Mouse (Mus musculus): ENCODE results near the gene Mup22.
"Not testable (repeated sequence)": the region's sequence is repeated elsewhere in the genome, so short reads cannot be mapped to it uniquely, and the experiment has no call there.

The Mup22 gene

DNA sequence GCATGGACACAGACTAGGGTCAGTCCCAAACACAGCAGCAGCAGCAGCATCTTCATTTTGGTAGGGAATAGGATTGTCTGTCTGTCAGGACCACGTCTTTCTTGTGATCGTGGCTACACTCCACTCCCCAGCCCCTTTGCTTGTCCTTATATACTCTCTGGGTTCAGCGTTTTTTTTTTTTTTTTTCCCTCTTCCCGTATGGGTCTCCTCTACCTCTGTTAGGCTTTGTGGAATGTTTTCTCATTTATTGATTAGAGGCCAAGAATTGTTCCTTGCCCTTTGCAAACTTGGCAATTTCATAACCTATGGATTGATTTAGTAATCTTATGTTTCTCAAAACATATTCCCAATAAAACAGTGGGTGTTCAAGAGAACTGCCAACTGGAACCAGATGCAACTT is at the start of gene Mup22:
Mup22 (minus strand) TSS at position 101 of the 400 bp plus-strand sequence.
- DNase-seq (ENCODE audit: low read depth, low spot score): not testable (repeated sequence)

DNA sequence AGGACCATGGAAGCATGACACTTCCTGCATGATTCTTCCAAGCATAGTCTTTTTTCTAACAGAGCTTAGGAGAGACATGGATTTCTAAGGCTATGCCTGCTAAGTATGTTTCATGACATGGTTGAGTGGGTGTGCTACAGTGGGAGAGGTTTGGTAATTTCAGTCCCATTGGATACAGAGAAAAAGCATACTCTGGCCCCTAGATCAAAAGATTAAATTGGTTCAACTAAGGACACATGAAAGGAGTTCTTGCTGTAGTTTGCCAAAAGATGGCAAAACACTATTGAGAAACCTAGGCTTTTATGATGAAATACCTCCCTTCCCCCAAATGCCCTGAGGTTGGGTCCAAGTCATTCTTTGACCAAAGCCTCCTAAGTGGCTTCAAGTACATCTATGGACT is 19.6 kb upstream of the Mup22 start:
- not testable (repeated sequence) for DNase-seq (ENCODE audit: low read depth, low spot score)
